Mouse (Mus musculus) c-Kit-positive CD71-positive TER-119-positive erythroid progenitor cells, embryonic 14.5 days (primary cell): ENCODE results near the gene Gm28308.

Experiments
- DNase-seq: peaks from one replicate; pipeline ENCODE4 v3.0.0-alpha.2; 2013; ENCODE audit warnings: low spot score

Gm28308 gene

DNA sequence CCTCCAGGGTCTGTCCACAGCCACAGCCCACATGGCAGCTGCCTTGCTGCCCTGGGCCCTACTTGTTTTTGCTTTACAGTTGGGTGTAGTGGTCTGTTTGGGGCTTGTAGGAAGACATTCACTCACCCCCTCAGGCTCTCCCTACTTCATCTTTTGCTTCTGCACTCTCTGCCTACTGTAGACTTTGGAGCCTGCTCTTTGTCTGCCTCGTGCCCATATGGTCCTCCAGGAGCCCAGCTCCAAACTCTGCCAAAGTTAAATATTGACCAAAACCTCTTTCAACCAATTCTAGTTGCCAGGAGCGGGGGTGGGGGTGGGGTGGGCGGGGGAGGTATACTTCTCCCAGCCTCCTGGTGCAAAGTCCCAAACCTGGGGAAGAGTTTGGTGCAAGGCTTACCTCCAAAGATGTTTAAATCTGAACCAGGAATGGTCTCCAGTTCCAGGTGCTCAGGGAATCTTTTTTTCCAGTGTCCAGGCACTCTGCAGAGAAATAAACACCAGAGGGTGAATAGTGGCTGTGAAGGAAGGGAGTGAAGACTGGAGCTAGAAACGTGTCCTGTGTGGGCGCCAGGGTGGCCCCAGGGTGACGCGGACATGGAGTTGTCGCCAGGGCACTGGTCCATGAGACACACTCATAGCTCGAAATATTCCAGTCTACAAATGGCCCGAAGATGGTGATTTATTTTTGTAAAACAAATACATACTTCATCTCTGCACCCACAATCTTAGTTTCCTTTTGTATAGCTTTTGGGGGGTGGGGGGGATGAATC lies 29.6 kb downstream of the Gm28308 start:
- no peak for DNase-seq

DNA sequence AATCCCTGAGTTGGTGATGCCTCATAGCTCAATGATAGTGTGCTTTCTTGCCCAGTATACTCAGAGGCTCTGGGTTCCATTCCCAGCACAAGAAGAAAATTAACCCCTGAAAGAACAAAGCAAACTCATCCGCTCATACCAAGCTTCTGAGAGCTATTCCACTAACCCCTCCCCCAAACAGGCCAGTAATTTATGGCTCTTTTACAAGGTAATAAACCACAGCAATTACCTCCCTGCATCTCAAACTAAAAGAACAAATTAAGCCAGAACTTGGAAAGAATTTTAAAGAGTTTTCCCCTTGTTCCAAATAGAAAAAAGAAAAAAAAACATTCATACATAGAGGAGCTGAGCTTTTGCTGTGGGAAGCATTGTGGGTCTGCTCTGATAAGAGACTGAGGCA lies 30.3 kb downstream of the Gm28308 start:
- no peak for DNase-seq

DNA sequence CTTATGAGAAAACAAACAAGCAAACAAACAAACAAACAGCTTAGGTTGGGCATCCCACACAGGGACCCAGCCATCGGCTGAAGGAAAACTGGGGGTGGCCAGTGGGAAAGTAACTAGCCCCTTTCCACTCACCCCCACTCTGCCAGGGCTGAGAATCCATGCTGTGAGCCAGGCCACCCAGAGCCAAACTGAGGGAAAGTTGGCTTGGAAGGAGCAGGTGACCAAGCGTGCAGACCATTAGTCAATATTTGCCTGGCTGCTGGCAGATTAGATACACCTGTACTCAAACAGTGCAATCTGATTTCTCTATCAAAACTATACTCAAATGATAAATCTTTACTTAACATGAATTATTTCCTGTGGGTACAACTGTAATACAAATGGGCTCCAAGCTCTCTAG lies 31.1 kb downstream of the Gm28308 start:
- no peak for DNase-seq

DNA sequence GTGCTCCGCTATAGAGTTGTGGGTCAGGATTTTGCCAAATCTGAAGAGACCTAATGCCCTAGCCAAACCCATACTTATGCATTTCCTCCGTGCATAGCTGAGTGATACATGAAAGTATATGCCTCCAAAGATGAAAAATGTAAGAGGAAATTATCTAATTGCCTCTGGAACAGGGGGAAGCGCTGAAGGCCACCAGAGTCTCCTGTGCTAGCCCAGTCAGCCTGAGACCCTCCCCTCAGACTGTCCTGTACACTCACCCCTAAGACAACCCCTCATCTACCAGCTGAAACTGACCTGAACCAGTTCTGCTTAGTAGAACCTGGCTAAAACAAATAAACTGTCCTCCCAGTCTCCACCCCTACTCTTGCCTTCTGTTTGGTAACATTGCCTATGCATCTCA lies 32.4 kb downstream of the Gm28308 start:
- no peak for DNase-seq

DNA sequence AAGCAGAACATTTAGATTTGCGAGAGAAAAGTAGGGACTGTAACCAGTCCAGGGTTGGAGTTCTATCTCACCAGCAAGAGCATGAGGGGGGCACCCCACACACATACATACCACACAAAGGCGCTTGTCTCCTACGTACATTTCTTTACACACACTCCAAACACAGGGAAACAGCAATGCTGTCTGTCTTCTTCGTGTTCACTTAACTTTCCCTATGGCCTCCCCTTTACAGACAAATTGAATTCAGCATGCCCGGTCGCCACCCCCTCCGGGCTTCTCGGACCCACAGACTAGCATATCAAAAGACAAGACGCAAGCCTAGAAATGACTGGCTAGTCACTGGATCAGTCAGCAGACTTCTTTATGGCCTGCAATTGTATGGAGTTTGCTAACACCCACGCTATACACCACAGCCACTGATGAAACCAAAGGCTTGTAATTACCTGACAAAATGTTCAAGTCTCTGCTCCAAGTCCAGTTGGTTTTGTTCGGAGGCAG lies 32.9 kb downstream of the Gm28308 start:
- DNase-seq: no peak

DNA sequence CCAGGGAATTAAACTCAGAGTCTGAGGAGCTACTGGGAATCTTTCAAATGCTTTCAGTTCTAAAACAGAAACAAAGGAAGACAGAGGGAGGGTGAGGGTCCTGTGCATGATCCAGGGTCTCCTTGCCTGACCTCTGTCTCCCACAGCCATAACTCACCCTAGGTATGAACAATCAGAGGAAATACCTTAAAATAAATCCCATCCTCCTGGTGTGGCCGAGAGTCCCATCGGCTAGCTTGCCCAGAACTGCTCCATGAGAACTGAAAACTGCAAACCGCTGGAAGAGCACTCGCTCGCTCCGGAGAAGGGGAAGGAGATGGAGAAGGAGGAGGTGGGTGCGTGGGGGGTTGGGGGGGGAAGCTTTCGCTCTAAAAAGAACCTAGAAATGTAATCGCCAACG lies 33.4 kb downstream of the Gm28308 start:
- DNase-seq: no peak

DNA sequence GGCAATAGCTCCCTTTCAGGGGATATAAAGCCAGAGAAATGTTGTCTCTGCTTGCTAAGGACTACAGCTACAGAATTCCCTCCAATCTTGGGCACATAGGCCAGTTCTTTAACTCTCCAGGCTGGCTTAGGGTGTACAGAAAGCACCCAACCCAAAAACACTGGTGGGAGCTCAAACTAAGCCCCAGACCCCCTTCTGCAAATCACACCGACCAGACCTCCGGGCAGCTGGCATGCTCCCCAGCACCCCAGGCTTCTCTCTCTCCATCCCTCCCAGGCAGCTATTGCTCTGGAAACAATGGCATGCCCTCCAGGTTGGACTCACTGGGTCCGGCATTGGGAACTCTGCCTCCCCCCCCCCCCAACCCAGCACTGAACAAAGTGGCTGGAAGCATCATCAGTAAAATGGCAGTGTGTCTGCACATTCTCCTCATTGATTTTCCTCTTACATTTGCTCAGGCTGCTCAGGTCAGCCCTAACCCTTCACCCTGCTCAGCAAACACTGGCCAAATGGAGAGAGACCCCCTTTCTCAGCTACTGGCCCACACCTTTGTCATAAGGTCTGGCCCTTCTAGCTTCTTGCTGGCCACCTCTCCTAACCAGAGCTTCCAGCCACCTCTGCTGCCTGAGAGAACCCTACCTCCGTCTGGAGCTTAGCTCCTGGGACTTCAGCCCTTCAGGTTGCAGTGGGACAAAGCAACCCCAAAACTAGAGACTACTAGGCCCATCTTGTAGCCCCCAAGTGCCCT lies 34.0 kb downstream of the Gm28308 start:
- no peak for DNase-seq

DNA sequence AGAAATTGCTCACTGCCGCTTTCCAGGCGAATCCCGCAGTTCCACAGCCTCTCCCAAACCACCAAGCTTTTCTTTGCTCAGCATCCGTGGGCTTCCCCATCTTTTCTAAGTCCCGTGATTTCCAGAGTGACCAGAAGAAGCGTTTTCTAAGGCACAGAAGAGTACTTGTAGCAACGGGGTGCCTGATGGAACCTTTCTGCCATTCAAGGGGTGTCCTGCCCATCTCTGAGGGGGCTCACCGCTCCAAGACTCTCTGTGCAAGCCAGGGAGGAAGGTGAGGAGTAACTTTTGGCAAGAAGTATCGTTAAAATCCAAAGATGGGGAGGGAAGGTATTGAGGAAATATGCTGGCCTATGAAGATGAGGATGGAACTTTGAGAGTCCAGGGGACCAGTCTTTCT lies 35.3 kb downstream of the Gm28308 start:
- no peak for DNase-seq

DNA sequence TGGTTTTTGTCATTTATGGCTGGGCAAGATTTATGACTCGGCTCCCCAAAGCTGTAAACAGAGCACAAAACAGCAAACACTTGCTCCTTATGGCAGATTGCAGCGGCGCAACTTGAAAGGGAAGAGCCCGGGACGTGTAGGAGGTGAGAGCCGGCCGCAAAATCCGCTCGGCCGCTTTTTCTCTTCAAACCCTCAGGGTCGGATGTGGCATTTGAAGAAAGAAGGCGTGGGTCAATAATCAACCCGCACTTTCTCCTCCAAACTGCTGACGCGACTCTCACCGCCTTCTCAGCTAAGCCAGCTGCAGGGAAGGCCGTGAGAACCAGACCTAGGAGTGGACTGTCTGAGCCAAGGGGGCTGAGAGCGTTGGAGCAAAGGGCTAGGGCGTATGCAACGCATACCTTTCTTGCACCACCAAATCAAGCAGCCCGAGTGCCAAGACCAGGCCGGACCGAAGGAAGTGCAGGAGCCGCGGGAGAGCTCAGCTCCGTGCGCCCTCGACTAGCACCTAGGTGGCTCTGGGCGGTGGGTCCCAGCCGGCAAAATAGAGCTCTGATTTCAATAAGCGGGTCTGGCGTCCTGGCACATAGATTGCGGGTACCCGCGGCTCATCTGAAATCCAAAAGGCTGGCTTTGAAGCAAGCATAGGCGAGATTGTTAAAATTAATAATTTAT lies 35.9 kb downstream of the Gm28308 start, which contains the start of gene 5730596B20Rik:
5730596B20Rik (plus strand) TSS at position 438 of the 675 bp plus-strand sequence.
- no peak for DNase-seq

DNA sequence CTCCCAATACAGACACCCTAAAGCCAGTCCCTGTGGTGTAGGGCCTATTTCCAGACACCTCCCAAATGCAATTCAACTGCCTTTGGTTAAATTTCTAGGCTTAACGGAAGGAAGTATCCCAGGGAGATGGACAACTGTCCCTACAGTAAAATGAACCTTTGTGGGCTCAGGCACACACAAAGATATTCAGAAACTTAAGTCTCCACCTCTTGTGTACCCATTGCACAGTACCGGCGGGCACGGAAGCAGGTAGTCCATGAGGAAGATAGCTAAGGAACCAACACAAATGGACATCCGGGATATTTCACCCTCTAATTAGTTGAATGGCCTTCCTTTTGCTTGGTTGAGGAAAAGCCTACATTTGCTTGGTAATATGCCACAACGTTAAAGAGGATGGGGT lies 36.7 kb downstream of the Gm28308 start:
- DNase-seq: no peak

DNA sequence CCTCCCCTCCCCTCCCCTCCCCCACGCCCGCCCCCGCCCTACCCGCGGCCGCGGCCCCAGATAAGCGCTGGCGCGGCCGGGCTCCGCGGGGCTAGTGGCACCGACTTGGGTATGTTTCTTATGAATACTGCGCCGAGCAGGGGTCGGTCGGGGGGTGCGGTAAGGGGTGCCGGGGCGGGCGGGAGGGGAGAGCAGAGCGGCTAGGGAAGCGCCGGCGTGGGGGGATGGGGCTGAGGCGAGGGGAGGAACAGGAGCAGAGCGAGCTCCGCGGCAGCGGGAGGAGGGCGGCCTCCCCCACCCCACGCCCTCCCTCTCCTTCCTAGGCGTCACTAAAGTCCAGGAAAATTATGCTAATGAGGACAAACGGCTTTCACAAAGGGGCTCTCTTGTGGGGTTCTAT lies 37.3 kb downstream of the Gm28308 start:
- no peak for DNase-seq

DNA sequence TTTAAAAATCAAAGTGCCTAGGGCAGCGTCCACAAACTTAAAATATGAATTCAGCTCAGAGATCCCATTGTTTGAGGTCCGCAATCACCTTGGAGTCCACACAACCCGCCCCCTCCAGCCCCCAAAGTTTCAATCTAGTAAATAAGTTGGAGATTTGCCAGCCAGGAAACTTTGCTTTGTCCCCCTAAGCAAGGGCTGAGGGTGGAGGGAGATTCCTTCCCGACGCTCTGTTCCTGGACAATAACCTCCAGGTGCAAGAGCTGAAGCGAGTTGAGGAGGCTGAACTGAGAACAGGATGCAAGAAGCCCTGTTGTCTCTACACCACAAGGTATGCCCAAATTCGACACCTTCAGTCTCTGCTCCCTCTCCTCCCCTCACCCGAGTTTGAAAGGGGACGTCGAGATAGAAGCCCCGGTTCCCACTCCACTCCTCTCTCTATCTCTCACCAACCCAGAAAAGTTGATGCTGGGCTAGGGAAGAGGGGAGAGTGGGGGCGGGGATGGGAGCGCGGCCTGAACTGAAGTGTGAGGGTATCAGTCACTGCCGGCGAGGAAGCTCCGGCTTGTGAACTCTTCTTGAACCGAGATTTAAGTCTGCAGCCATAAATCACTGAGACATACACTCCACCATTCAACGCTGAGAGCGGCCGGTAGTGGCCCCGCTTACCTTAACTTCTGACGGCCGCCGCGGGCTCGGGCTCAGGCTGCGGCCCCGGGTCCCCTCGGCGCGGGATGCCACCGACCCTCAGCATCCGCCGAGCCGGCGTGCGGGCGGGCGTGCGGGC lies 38.0 kb downstream of the Gm28308 start:
- DNase-seq: no peak

DNA sequence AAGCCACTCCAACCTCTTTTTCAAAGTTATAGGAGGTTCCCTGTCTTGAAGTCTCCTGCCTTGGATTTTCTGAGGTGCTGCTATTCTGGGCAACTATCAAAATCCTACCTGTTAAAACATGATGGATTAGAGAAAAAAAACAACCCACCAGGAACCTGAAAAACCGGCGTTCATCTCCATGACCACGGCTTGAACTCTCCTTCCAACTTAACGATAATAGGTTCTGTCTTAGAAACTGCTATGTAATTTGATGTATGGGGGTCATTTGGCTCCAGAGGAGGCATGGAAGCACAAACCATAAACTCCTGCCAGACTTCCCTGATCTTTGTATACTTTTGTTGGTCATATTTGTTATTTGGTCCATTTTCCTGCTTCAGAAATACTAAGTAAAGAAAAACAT lies 39.5 kb downstream of the Gm28308 start:
- DNase-seq: no peak

DNA sequence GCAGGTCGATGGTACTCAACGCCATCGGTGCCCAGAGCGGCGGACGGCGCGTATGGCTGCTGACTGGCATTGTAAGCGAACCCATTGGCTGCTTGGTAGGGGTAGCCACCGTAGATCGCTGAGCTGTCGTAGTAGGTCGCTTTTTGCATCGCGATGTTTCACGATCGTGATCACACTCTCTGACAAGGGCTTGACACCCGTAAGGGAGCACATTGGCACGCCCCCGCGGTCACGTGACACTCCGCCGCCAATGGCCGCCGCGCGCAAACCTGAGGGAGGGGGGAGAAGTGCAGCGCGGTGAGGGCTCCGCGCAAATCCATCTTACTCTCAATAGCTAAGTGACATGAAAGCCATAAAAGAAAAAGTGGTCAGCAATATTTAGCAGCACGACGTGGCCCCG lies 40.6 kb downstream of the Gm28308 start:
- no peak for DNase-seq

DNA sequence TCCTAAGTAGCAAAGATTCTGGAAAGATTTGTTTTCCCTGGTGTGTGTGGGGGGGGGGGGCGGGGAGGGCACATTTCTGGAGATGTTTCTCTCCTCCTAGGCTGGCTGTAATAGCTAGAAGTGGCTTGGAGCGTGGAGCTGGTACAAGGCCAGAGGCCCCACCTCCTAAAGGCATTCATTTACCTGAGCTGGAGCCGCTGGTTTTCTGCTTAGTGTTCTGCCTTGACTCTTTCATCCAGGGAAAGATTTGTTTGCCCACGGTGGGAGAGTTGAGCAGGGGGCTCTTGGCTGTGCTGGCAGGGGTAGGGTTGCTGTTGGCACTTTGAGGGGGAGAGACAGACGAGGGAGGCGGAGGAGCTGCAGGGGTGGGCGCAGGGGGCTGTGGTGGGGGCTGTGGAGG lies 41.2 kb downstream of the Gm28308 start:
- no peak for DNase-seq

DNA sequence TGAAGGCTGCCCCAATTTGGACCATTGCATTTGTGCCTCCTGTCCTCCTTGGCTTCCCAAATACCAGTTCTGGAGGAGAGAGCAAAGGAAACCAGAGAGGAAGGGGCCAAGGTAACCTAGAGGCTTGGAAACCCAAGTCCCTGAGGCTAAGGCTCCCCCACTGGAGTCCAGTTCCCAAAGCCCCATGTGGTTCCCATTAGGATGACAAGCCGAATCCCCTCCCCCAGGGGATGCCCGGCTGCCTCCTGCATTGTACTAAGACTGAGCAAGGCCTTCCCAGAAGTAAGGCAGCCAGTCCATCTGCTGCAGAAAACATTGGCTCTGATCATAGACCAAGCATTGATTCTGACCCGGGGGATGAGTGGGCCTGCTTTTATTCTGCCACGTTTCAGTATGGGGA lies 41.8 kb downstream of the Gm28308 start:
- no peak for DNase-seq

DNA sequence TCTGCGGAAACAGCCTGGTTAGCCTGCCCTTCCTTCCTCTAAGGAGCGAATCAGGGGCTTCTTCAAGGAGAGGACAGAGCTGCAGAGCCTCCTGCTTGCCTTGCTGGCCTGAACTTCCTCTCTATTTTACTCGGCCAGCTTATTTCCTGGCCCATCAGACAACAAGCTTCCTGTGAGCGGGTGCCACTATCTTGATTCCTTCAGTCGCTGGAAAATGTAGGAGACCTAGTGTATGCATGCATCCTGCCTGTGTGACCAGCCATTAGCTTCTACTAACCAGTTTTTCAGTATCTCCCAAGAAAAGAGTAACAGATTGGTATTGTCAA lies 42.3 kb downstream of the Gm28308 start:
- DNase-seq: no peak

DNA sequence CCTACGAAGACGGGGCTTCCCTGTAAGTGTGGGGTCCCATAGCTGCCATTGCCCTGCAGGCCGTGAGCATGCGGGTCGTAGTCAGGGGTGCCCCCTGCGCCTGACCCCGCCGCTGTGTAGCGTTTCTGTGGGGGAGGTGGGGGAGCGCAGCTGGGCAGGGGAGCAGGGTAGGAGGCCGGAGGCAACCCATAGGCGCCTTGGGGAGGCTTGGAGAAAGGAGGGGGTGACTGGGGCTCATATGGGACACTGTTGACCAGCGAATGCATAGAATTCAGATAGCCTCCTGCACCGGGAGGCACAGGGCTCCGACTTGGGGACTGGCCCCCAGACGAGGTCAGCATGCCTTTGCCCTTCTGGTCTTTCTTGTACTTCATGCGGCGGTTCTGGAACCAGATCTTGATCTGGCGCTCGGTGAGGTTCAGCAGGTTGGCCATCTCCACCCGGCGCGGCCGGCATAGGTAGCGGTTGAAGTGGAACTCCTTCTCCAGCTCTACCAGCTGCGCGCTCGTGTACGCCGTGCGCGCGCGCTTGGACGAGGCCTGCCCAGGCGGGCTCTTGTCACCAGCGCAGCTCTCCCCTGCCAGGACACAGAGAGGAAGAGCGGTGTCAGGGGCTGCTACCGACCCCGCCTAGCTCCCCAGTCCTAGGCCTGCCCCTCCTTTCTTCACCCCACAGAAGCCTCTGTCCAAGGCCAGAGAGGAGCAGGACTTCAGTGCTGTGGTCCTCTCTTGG lies 42.8 kb downstream of the Gm28308 start:
- DNase-seq: no peak

DNA sequence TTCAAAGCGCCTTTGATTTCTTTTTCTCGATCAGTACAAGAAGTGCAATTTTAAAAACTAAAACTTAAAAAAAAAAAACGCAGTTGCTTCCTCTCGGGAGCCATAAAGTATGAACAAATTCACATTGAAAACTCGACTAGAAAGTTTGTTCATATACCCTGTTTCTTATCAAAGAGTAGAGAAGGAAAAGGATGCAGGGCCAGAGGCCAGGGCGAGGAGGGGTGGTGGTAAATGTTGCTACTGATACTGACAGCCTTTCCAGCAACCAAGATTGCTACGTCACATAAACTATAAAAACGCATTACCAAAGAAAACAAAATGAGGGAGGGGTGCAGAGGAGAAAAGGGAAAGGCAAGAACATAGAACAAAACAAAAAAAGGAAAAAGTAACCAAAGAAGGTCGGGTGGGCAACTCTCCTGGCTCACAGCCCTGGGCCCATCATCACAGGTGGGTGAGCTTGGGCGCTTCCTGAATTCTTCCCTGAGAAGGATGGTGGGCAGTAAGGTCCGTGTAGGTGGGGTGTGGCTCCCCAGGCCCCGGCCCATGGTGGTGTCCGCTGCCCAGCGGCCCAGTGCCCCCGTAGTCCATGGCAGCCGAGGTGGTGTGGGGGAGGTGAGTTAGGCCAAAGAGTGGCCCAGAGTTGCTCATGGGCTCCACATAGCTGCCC lies 43.5 kb downstream of the Gm28308 start:
- no peak for DNase-seq

DNA sequence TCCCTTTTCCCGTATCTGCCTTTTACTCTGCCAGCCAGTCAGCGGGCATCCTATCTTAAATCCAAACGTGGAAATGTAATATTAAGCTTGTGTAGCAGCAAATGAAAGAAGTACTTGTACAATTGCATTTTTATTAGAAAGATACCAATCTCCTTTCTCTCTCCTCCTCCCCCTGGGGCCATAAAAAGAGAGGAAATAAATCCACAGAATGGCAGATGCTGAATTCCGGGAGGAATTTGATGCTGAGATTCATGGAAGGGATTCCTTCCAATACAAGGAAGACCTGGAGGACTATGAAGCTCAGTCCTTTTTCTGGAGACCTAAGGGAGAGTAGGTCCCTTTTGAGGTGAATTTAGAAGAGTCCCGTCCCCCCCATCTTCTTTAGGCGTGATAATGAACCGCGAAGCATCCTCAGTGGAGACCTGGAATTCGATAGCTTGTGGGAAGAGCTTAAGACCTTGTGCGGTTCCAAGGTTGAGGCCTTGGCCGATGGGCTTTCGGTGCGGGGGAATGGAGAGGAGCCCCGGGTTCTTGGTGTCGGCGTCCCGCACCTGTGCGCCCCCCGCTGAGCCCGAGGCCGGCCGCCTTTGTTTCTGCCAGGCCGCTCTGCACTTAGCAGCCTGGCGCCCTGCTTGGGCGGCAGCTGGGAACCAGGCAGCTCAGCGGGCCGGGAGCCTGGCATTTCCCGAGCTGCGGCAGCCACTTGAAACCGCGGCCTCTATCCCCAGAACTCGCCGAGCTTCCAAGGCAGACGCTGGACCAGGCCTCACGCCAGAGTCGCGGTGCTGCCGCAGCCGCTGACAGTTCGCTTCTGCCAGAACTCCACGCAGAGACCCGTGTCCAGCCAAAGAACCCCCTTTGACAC lies 44.7 kb downstream of the Gm28308 start:
- no peak for DNase-seq
